In the genomic region with DNA sequence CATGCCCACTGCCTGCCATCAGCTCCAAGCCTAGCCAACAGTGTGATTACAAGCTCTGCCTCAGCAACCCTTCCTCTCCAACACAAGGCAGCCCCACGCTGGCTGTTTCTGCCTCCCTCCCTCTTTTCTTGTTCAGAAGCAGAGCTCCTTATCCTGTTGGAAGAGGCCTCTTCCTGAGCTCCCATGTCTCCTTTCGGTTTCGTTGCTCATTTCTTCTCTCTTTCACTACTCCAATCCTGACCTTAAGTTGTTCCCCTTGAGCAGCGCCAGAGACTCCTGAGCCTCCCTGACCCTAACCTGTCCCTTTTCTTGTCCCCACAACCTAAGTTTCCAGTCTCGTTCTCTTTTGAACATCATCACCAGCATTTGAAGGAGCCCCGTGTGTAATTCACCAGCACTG, we compare ENCODE assay signal across 30 mouse cellular contexts. TPM values are rescaled to one million over a fixed set of nuclear protein-coding genes. Genes with fewer than 3 reads are reported as not detected.
DNase-seq lines count a peak whose midpoint lies in the region; ATAC-seq and TF ChIP-seq lines count a peak whose summit lies in the region.
"Had no signal": no experiment of that assay in that cellular context is flagged by ENCODE, and none has a peak within 500 bp of the region (broad histone marks: within the 10 kb centered on the region; RNA-seq: fewer than 3 reads in every experiment).

No protein-coding gene starts in this region.

- TF ChIP-seq RAD21 in CH12.LX (IDR thresholded peaks at IDR 0.05; ENCODE audit: low read depth, low read length), result no peak

- dilution Hi-C loops in CH12.LX (cut with MboI; ENCODE audit: extremely low pct_ligation_motif_present, extremely low pct_unique_long_range_greater_than_20kb, low sequenced_read_pairs), result no loop called here

- no peak overlapping the region for H3K4me2 ChIP-seq in heart, embryonic 12.5 days
- H3K4me2 ChIP-seq in liver, postnatal 0 days (ENCODE audit: low read depth, low read length), result no peak overlapping the region
- no peak overlapping the region for H3K4me2 ChIP-seq in liver, embryonic 11.5 days
- H3K4me2 ChIP-seq in CH12.LX (ENCODE audit: insufficient read depth, low read depth, poor library complexity, severe bottlenecking), result peak overlapping the region; percentile 30
- H3K4me2 ChIP-seq: hindbrain, embryonic 15.5 days; kidney, embryonic 15.5 days; liver, embryonic 12.5 days; midbrain, embryonic 11.5 days had no signal

- no peak for ATAC-seq in heart, embryonic 12.5 days (ENCODE audit: insufficient number of reproducible peaks, low FRiP score)
- ATAC-seq in liver, postnatal 0 days, result no peak
- no peak for ATAC-seq in liver, embryonic 11.5 days (replicated peaks; ENCODE audit: low FRiP score)
- ATAC-seq in megakaryocyte, adult 5-6 weeks (ENCODE audit: poor library complexity, severe bottlenecking), result peak; percentile 20; the same call in 1 of the 2 replicates
- ATAC-seq: activated CD4-positive, CD25-positive, alpha-beta regulatory T cell, adult 4 months; forebrain, postnatal 0 days; liver, embryonic 12.5 days; midbrain, embryonic 16.5 days had no signal

- no peak overlapping the region for H3K9ac ChIP-seq in heart, embryonic 12.5 days
- no peak overlapping the region for H3K9ac ChIP-seq in liver, postnatal 0 days (replicated peaks)
- no peak overlapping the region for H3K9ac ChIP-seq in liver, embryonic 11.5 days (ENCODE audit: low read depth, low read length)
- H3K9ac ChIP-seq in CH12.LX (ENCODE audit: insufficient read depth, low read depth), result no peak overlapping the region
- H3K9ac ChIP-seq: forebrain, postnatal 0 days; hindbrain, embryonic 15.5 days; kidney, embryonic 15.5 days; liver, embryonic 12.5 days had no signal

- H3K4me1 ChIP-seq in heart, embryonic 12.5 days (replicated peaks), result peaks cover 14% of the 10 kb centered on the region
- H3K4me1 ChIP-seq in liver, postnatal 0 days (ENCODE audit: insufficient read depth), result peaks cover 18% of the 10 kb centered on the region
- H3K4me1 ChIP-seq in liver, embryonic 11.5 days (replicated peaks; ENCODE audit: control insufficient read depth, insufficient read depth, low read length), result peaks cover 7% of the 10 kb centered on the region; the same call in 1 of the 2 replicates
- H3K4me1 ChIP-seq in CH12.LX (ENCODE audit: control insufficient read depth in 1 of 2, insufficient read depth in 2 of 2), result peaks cover 19 to 42% of the 10 kb centered on the region in 2 experiments
- H3K4me1 ChIP-seq in thymus, adult 2 months (replicated peaks; ENCODE audit: control insufficient read depth, insufficient read depth, low read length), result peaks cover 24% of the 10 kb centered on the region
- H3K4me1 ChIP-seq: hindbrain, embryonic 15.5 days had no signal

- no peak for TF ChIP-seq EP300 in liver, postnatal 0 days (IDR thresholded peaks at IDR 0.05; ENCODE audit: low read depth)
- TF ChIP-seq EP300 in CH12.LX (IDR thresholded peaks at IDR 0.05; ENCODE audit: low read length), result no peak

- no peaks in the 10 kb centered on the region for H3K9me3 ChIP-seq in heart, embryonic 12.5 days (replicated peaks)
- H3K9me3 ChIP-seq in liver, postnatal 0 days (ENCODE audit: low read length), result no peaks in the 10 kb centered on the region
- H3K9me3 ChIP-seq in liver, embryonic 11.5 days (ENCODE audit: control insufficient read depth, low read length), result no peaks in the 10 kb centered on the region
- H3K9me3 ChIP-seq in CH12.LX (replicated peaks; ENCODE audit: low read length), result no peaks in the 10 kb centered on the region
- H3K9me3 ChIP-seq: heart, embryonic 10.5 days; hindbrain, embryonic 10.5 days; hindbrain, embryonic 15.5 days; kidney, embryonic 15.5 days; liver, embryonic 12.5 days had no signal

- 56% methylated on average over 6 of the region's 6 CpGs for WGBS in heart, embryonic 12.5 days
- WGBS in liver, postnatal 0 days (ENCODE audit: insufficient replicate concordance), result 36% methylated on average over 6 of the region's 6 CpGs
- 42% methylated on average over 6 of the region's 6 CpGs for WGBS in liver, embryonic 11.5 days
- 64% methylated on average over 6 of the region's 6 CpGs for WGBS in thymus, adult 2 months

- TF ChIP-seq POLR2A in CH12.LX (IDR thresholded peaks at IDR 0.05; ENCODE audit: low read depth, low read length), result no peak
- no peak for TF ChIP-seq POLR2A in thymus, adult 2 months (IDR thresholded peaks at IDR 0.05; ENCODE audit: control insufficient read depth, extremely low read depth, insufficient read depth, low read length, poor library complexity)

- H3K27me3 ChIP-seq in heart, embryonic 12.5 days (replicated peaks), result no peaks in the 10 kb centered on the region; the same call in 1 of the 2 replicates
- H3K27me3 ChIP-seq in liver, postnatal 0 days (ENCODE audit: insufficient read depth, low read length), result no peaks in the 10 kb centered on the region
- H3K27me3 ChIP-seq in liver, embryonic 11.5 days (replicated peaks; ENCODE audit: control insufficient read depth, insufficient read depth, low read length), result no peaks in the 10 kb centered on the region
- no peaks in the 10 kb centered on the region for H3K27me3 ChIP-seq in CH12.LX (replicated peaks)
- no peaks in the 10 kb centered on the region for H3K27me3 ChIP-seq in thymus, adult 2 months (ENCODE audit: control insufficient read depth, insufficient read depth, low read length)
- H3K27me3 ChIP-seq: hindbrain, embryonic 15.5 days; kidney, embryonic 15.5 days had no signal

- H3K79me2 ChIP-seq in CH12.LX (replicated peaks; ENCODE audit: control insufficient read depth, extremely low read depth, insufficient read depth, poor library complexity, severe bottlenecking), result no peaks in the 10 kb centered on the region

- TF ChIP-seq CTCF in liver, postnatal 0 days (IDR thresholded peaks at IDR 0.05; ENCODE audit: low read depth), result no peak
- TF ChIP-seq CTCF in CH12.LX (conservative IDR thresholded peaks at IDR 0.05 in 1 of 2, IDR thresholded peaks at IDR 0.05 in 1 of 2; ENCODE audit: low read depth in 2 of 2, low read length in 2 of 2), result no peak
- no peak for TF ChIP-seq CTCF in thymus, adult 2 months (IDR thresholded peaks at IDR 0.05; ENCODE audit: borderline replicate concordance, control insufficient read depth, extremely low read depth, insufficient read depth, low read length, poor library complexity)

- no peaks in the 10 kb centered on the region for H3K36me3 ChIP-seq in heart, embryonic 12.5 days
- H3K36me3 ChIP-seq in liver, postnatal 0 days (replicated peaks; ENCODE audit: insufficient read depth, low read length), result no peaks in the 10 kb centered on the region
- no peaks in the 10 kb centered on the region for H3K36me3 ChIP-seq in liver, embryonic 11.5 days (ENCODE audit: control insufficient read depth, insufficient read depth, low read length)
- no peaks in the 10 kb centered on the region for H3K36me3 ChIP-seq in CH12.LX (replicated peaks in 1 of 2; ENCODE audit: control insufficient read depth in 1 of 2, insufficient read depth in 1 of 2, low read length in 1 of 2)
- no peaks in the 10 kb centered on the region for H3K36me3 ChIP-seq in thymus, adult 2 months (ENCODE audit: control insufficient read depth, insufficient read depth, low read length)
- H3K36me3 ChIP-seq: heart, embryonic 10.5 days; hindbrain, embryonic 10.5 days; hindbrain, embryonic 15.5 days; kidney, embryonic 15.5 days; liver, embryonic 12.5 days had no signal

- DNase-seq in heart, adult 11 months, result peak; percentile 92
- DNase-seq in liver, postnatal 0 days, result no peak
- DNase-seq in liver, embryonic 11.5 days (ENCODE audit: low spot score), result no peak
- DNase-seq in CH12.LX (ENCODE audit: extremely low read depth), result no peak
- DNase-seq in thymus, adult 2 months, result no peak
- no peak for DNase-seq in gastrocnemius, postnatal 25 days
- DNase-seq: adrenal gland, adult 2 months; adrenal gland, postnatal 36 days; cerebellum, adult 18-20 months; cerebellum, postnatal 14 days; forebrain, postnatal 0 days; gastrocnemius, postnatal 14 days; heart, postnatal 14 days; kidney, adult 18-20 months; kidney, postnatal 25 days; lung, adult 18-20 months; lung, postnatal 10 days; right cerebral cortex, postnatal 25 days; thymus, adult 18-20 months had no signal

- H3K27ac ChIP-seq in heart, embryonic 12.5 days (ENCODE audit: poor library complexity, severe bottlenecking), result no peak overlapping the region
- H3K27ac ChIP-seq in liver, postnatal 0 days (ENCODE audit: low read depth), result peak overlapping the region; percentile 49; the same call in 1 of the 2 replicates
- H3K27ac ChIP-seq in liver, embryonic 11.5 days (ENCODE audit: low read depth, low read length), result no peak overlapping the region
- H3K27ac ChIP-seq in CH12.LX (ENCODE audit: insufficient read depth, low read depth), result no peak overlapping the region
- no peak overlapping the region for H3K27ac ChIP-seq in thymus, adult 2 months (ENCODE audit: control insufficient read depth, insufficient read depth, low read length)
- H3K27ac ChIP-seq: heart, embryonic 10.5 days; hindbrain, embryonic 10.5 days; hindbrain, embryonic 15.5 days; kidney, embryonic 15.5 days had no signal

- no peak overlapping the region for H3K4me3 ChIP-seq in heart, embryonic 12.5 days
- H3K4me3 ChIP-seq in liver, postnatal 0 days (ENCODE audit: low read depth, low read length), result no peak overlapping the region
- no peak overlapping the region for H3K4me3 ChIP-seq in liver, embryonic 11.5 days (ENCODE audit: low read depth, low read length)
- H3K4me3 ChIP-seq in CH12.LX (replicated peaks in 1 of 3; ENCODE audit: low read depth in 2 of 3, low read length in 2 of 3, poor library complexity in 1 of 3), result no peak overlapping the region
- H3K4me3 ChIP-seq in thymus, adult 2 months (ENCODE audit: control insufficient read depth, insufficient read depth, low read length), result no peak overlapping the region
- H3K4me3 ChIP-seq: erythroblast, embryonic 14.5 days; heart, embryonic 10.5 days; hindbrain, embryonic 10.5 days; hindbrain, embryonic 15.5 days; kidney, embryonic 15.5 days; liver, embryonic 12.5 days had no signal

- in situ Hi-C loops in CH12.LX (cut with MboI; ENCODE audit: low pct_ligation_motif_present, low pct_unique_long_range_greater_than_20kb, low sequenced_read_pairs), result loop anchor here (25.0 kb wide), 2 partner anchors 448 to 1152 kb away; no protein-coding TSS in a partner anchor

TF ChIP-seq in CH12.LX, 34 proteins besides CTCF, POLR2A, EP300 and RAD21:
- TF ChIP-seq ZNF384 (IDR thresholded peaks at IDR 0.05; ENCODE audit: low read depth, low read length) (no peak), NRF1 (IDR thresholded peaks at IDR 0.05; ENCODE audit: low read depth, low read length) (peak; percentile 47)

RNA-seq across cellular contexts. Expression of a gene that starts 29.3 kb away (rescaled TPM):
- 0.37 and 0.44 TPM in 2 replicates for polyA plus RNA-seq in heart, embryonic 12.5 days (2016; fragmentation: Nextera tagmentation; extraction: Ambion mirVana)
- 1.1 and 1.6 TPM in 2 replicates for polyA plus RNA-seq in liver, postnatal 0 days (2015; fragmentation: Nextera tagmentation; extraction: Ambion mirVana)
- 0.68 and 1.7 TPM in 2 replicates for polyA plus RNA-seq in liver, embryonic 11.5 days (2014; fragmentation: Nextera tagmentation; extraction: Ambion mirVana)
- 34.2 and 41.7 TPM in 2 replicates for total RNA-seq in CH12.LX (2012; rRNA removed)
- 40.4 and 43.3 TPM in 2 replicates for total RNA-seq in CH12.LX (2014; rRNA removed)
- polyA plus RNA-seq in CH12.LX (2012; ENCODE audit: insufficient read length, low read depth), result 203 and 232 TPM in 2 replicates
- total RNA-seq in megakaryocyte, adult 5-6 weeks (2015), result 223 and 239 TPM in 2 replicates
- total RNA-seq in megakaryocyte, adult 5-6 weeks (2017), result 49.9 and 60.6 TPM in 2 replicates
- polyA plus RNA-seq in thymus, adult 2 months (2012; rRNA removed), result 4.1 and 4.5 TPM in 2 replicates
- under 1 TPM; 0.13 to 0.40 TPM for total RNA-seq in gastrocnemius, postnatal 25 days (2021)
- polyA plus RNA-seq: erythroblast, embryonic 14.5 days had no signal

Comparison
In these comparisons a context has a peak if more than half of its experiments do, and no peak if none do; other contexts are left out.
1. RNA of a gene that starts 29.3 kb away (polyA plus RNA-seq): 203 to 232 TPM in CH12.LX; 4.1 to 4.5 TPM in thymus, adult 2 months, 0.68 to 1.7 TPM in liver, embryonic 11.5 days, 1.1 to 1.6 TPM in liver, postnatal 0 days and 0.37 to 0.44 TPM in heart, embryonic 12.5 days; every median in the first group is over 10 times any median in the second.